Mouse (Mus musculus) thymus, adult 2 months (tissue): ENCODE results near the gene Cenpn.

Source experiments
- CTCF ChIP-seq: fragments of 200-500 bp; IDR thresholded peaks from 2 replicates; pipeline ENCODE4 v1.5.1; 2012; ENCODE audit warnings: mild to moderate bottlenecking, control low read depth, low read length, moderate library complexity, borderline replicate concordance; ENCODE audit not compliant: control insufficient read depth, poor library complexity, insufficient read depth; ENCODE audit errors: extremely low read depth
- POLR2A ChIP-seq: fragments of 200-500 bp; IDR thresholded peaks from 2 replicates; pipeline ENCODE4 v1.6.1; 2012; ENCODE audit warnings: mild to moderate bottlenecking, low read length, control low read depth, moderate library complexity; ENCODE audit not compliant: control insufficient read depth, poor library complexity, insufficient read depth; ENCODE audit errors: extremely low read depth

GRCm38 (mm10) chr8:116954415-116954814 lies 32.9 kb downstream of the Cenpn start:
- TF ChIP-seq CTCF (no peak), POLR2A (no peak)
